Mouse (Mus musculus) hindbrain, embryonic 15.5 days (tissue): Measurements from ENCODE around the gene Crim1. TPM values are rescaled to one million over a fixed set of nuclear protein-coding genes. Genes with fewer than 3 reads are reported as not detected.
"Not testable (repeated sequence)": the region's sequence is repeated elsewhere in the genome, so short reads cannot be mapped to it uniquely, and the experiment has no call there.

ENCODE experiments used
- ATAC-seq: fragments of 200-750 bp; cut with Nextera tagmentation; 2 replicates; pipeline ENCODE4 v1.8.0; 2017; ENCODE audit warnings: low read depth, moderate number of reproducible peaks, moderate TSS enrichment; ENCODE audit not compliant: low FRiP score
- H3K27ac ChIP-seq: fragments of 300-500 bp; sonication (generic); replicated peaks from 2 replicates; pipeline ENCODE4 v1.5.1; 2015; ENCODE audit warnings: mild to moderate bottlenecking, inconsistent platforms
- H3K27me3 ChIP-seq: fragments of 300-500 bp; sonication (generic); 2 replicates; pipeline ENCODE4 v1.6.1; 2015; ENCODE audit warnings: control low read depth, inconsistent platforms
- H3K36me3 ChIP-seq: fragments of 300-500 bp; sonication (generic); 2 replicates; pipeline ENCODE4 v1.6.1; 2015; ENCODE audit warnings: control low read depth, inconsistent platforms
- H3K4me1 ChIP-seq: fragments of 300-500 bp; sonication (generic); replicated peaks from 2 replicates; pipeline ENCODE4 v1.6.1; 2015; ENCODE audit warnings: control low read depth, inconsistent platforms
- H3K4me2 ChIP-seq: fragments of 300-500 bp; sonication (generic); 2 replicates; pipeline ENCODE4 v1.6.1; 2015; ENCODE audit warnings: moderate library complexity, mild to moderate bottlenecking, inconsistent platforms
- H3K4me3 ChIP-seq: fragments of 300-500 bp; sonication (generic); 2 replicates; pipeline ENCODE4 v1.5.1; 2015; ENCODE audit warnings: mild to moderate bottlenecking, inconsistent platforms
- H3K9ac ChIP-seq: fragments of 300-500 bp; sonication (generic); 2 replicates; pipeline ENCODE4 v1.6.1; 2015; ENCODE audit warnings: inconsistent platforms
- H3K9me3 ChIP-seq: fragments of 300-500 bp; sonication (generic); 2 replicates; pipeline ENCODE4 v1.6.1; 2016; ENCODE audit warnings: control low read depth, inconsistent platforms
- WGBS: fragments of 180-500 bp; shearing (Covaris S2); methylation state at CpG from one replicate; pipeline ENCODE4 v1.1.7; 2015; 5-methylcytosine and 5-hydroxymethylcytosine counted together
- polyA plus RNA-seq: library from polyadenylated mRNA; unstranded; fragments of >200 nt; fragmentation: Nextera tagmentation; extraction: Ambion mirVana; gene quantifications from 2 replicates; pipeline ENCODE4 v1.2.1, GENCODE M21; 2015

Gene Crim1
- polyA plus RNA-seq, 1 experiment from 2014 or later, result 15.5 TPM

GRCm38 (mm10) chr17:78237954-78238353, 37.9 kb downstream of the Crim1 start:
- Histone ChIP-seq H3K4me3 (no peak overlapping the region), H3K9ac (no peak overlapping the region), H3K4me1 (peaks cover 8% of the 10 kb centered on the region), H3K27ac (no peak overlapping the region), H3K27me3 (no peaks in the 10 kb centered on the region), H3K36me3 (no peaks in the 10 kb centered on the region), H3K4me2 (no peak overlapping the region), H3K9me3 (no peaks in the 10 kb centered on the region)
- ATAC-seq, result peak; percentile 55
- 59% methylated on average over 13 of the region's 13 CpGs for WGBS

GRCm38 (mm10) chr17:78240161-78240560, 40.1 kb downstream of the Crim1 start:
- H3K9me3 ChIP-seq, result no peaks in the 10 kb centered on the region

GRCm38 (mm10) chr17:78241238-78241637, 41.2 kb downstream of the Crim1 start:
- ATAC-seq, result no peak
- Histone ChIP-seq H3K9ac (no peak overlapping the region), H3K27me3 (no peaks in the 10 kb centered on the region), H3K27ac (no peak overlapping the region), H3K9me3 (no peaks in the 10 kb centered on the region), H3K36me3 (no peaks in the 10 kb centered on the region), H3K4me3 (no peak overlapping the region), H3K4me2 (no peak overlapping the region), H3K4me1 (peaks cover 13% of the 10 kb centered on the region)
- 85% methylated on average over 7 of the region's 7 CpGs for WGBS

More at GRCm38 (mm10) chr17:78240161-78240560, 40.1 kb downstream of the Crim1 start:
- no peak for ATAC-seq
- Histone ChIP-seq H3K27ac (no peak overlapping the region), H3K36me3 (no peaks in the 10 kb centered on the region), H3K27me3 (no peaks in the 10 kb centered on the region), H3K9ac (no peak overlapping the region), H3K4me1 (0 out of 2 replicates have a peak, but pooled peaks cover 8% of the 10 kb centered on the region), H3K4me2 (no peak overlapping the region), H3K4me3 (no peak overlapping the region)
- WGBS, result 89% methylated on average over 4 of the region's 4 CpGs

GRCm38 (mm10) chr17:78244752-78245151, 44.7 kb downstream of the Crim1 start:
- no peaks in the 10 kb centered on the region for H3K36me3 ChIP-seq
- peaks cover 21% of the 10 kb centered on the region for H3K4me1 ChIP-seq
- no peak for ATAC-seq
- no peak overlapping the region for H3K9ac ChIP-seq
- H3K27me3 ChIP-seq, result no peaks in the 10 kb centered on the region
- H3K4me3 ChIP-seq, result no peak overlapping the region
- H3K9me3 ChIP-seq, result no peaks in the 10 kb centered on the region
- H3K4me2 ChIP-seq, result no peak overlapping the region
- no peak overlapping the region for H3K27ac ChIP-seq
- 85% methylated on average over 6 of the region's 6 CpGs for WGBS

- Histone ChIP-seq H3K4me2 (no peak overlapping the region), H3K27me3 (no peaks in the 10 kb centered on the region), H3K27ac (no peak overlapping the region), H3K36me3 (no peaks in the 10 kb centered on the region), H3K4me3 (no peak overlapping the region), H3K9ac (no peak overlapping the region), H3K4me1 (peaks cover 21% of the 10 kb centered on the region), H3K9me3 (no peaks in the 10 kb centered on the region)
- WGBS, result 64% methylated on average over 4 of the region's 4 CpGs
- ATAC-seq, result no peak
These were observed 45.4 kb downstream of the Crim1 start for GRCm38 (mm10) chr17:78245444-78245843.

GRCm38 (mm10) chr17:78246634-78247383, 46.8 kb downstream of the Crim1 start:
- Histone ChIP-seq H3K4me1 (peaks cover 25% of the 10 kb centered on the region), H3K36me3 (no peaks in the 10 kb centered on the region), H3K9ac (no peak overlapping the region), H3K9me3 (no peaks in the 10 kb centered on the region), H3K27ac (no peak overlapping the region), H3K4me2 (no peak overlapping the region), H3K4me3 (no peak overlapping the region), H3K27me3 (no peaks in the 10 kb centered on the region)
- WGBS, result 39% methylated on average over 11 of the region's 11 CpGs
- no peak for ATAC-seq

- Histone ChIP-seq H3K9ac (no peak overlapping the region), H3K36me3 (no peaks in the 10 kb centered on the region), H3K4me3 (no peak overlapping the region), H3K4me1 (peaks cover 25% of the 10 kb centered on the region), H3K9me3 (no peaks in the 10 kb centered on the region), H3K27me3 (no peaks in the 10 kb centered on the region), H3K4me2 (no peak overlapping the region), H3K27ac (no peak overlapping the region; the same call in 1 of the 2 replicates)
- WGBS, result 85% methylated on average over 5 of the region's 5 CpGs
- no peak for ATAC-seq
These were observed 48.1 kb downstream of the Crim1 start for GRCm38 (mm10) chr17:78248197-78248596.

GRCm38 (mm10) chr17:78248943-78249342, 48.9 kb downstream of the Crim1 start:
- no peaks in the 10 kb centered on the region for H3K36me3 ChIP-seq
- ATAC-seq, result no peak
- no peaks in the 10 kb centered on the region for H3K9me3 ChIP-seq
- peaks cover 27% of the 10 kb centered on the region for H3K4me1 ChIP-seq
- WGBS, result 74% methylated on average over 3 of the region's 3 CpGs
- no peak overlapping the region for H3K4me2 ChIP-seq
- no peak overlapping the region for H3K4me3 ChIP-seq
- no peaks in the 10 kb centered on the region for H3K27me3 ChIP-seq
- no peak overlapping the region for H3K27ac ChIP-seq
- H3K9ac ChIP-seq, result no peak overlapping the region

GRCm38 (mm10) chr17:78250149-78250938, 50.3 kb downstream of the Crim1 start:
- no peak for ATAC-seq
- 79% methylated on average over 14 of the region's 14 CpGs for WGBS
- H3K4me3 ChIP-seq, result no peak overlapping the region
- H3K9ac ChIP-seq, result no peak overlapping the region
- no peaks in the 10 kb centered on the region for H3K9me3 ChIP-seq
- H3K36me3 ChIP-seq, result no peaks in the 10 kb centered on the region
- no peak overlapping the region for H3K4me2 ChIP-seq
- H3K4me1 ChIP-seq, result peaks cover 27% of the 10 kb centered on the region
- no peak overlapping the region for H3K27ac ChIP-seq
- no peaks in the 10 kb centered on the region for H3K27me3 ChIP-seq

GRCm38 (mm10) chr17:78253587-78253986, 53.5 kb downstream of the Crim1 start:
- H3K4me1 ChIP-seq, result peaks cover 13% of the 10 kb centered on the region
- WGBS, result 87% methylated on average over 2 of the region's 2 CpGs
- ATAC-seq, result not testable (repeated sequence)

GRCm38 (mm10) chr17:78254256-78254655, 54.2 kb downstream of the Crim1 start:
- Histone ChIP-seq H3K9me3 (no peaks in the 10 kb centered on the region), H3K4me2 (peak overlapping the region; percentile 45), H3K27me3 (no peaks in the 10 kb centered on the region), H3K4me1 (peaks cover 13% of the 10 kb centered on the region), H3K36me3 (no peaks in the 10 kb centered on the region), H3K9ac (no peak overlapping the region), H3K27ac (0 out of 2 replicates have a peak overlapping the region, but pooled peaks have one; percentile 18), H3K4me3 (no peak overlapping the region)
- WGBS, result 40% methylated on average over 8 of the region's 8 CpGs
- ATAC-seq, result peak; percentile 70; the same call in 1 of the 2 replicates

More at GRCm38 (mm10) chr17:78253587-78253986, 53.5 kb downstream of the Crim1 start:
- H3K9ac ChIP-seq, H3K36me3 ChIP-seq, H3K27ac ChIP-seq, H3K9me3 ChIP-seq, H3K4me3 ChIP-seq, H3K27me3 ChIP-seq, H3K4me2 ChIP-seq: not testable (repeated sequence)

- Histone ChIP-seq H3K9me3 (no peaks in the 10 kb centered on the region), H3K4me1 (peaks cover 11% of the 10 kb centered on the region), H3K36me3 (no peaks in the 10 kb centered on the region), H3K4me2 (no peak overlapping the region), H3K9ac (no peak overlapping the region), H3K27me3 (no peaks in the 10 kb centered on the region), H3K4me3 (no peak overlapping the region), H3K27ac (no peak overlapping the region)
- 94% methylated on average over 9 of the region's 9 CpGs for WGBS
- no peak for ATAC-seq
These were observed 55.7 kb downstream of the Crim1 start for GRCm38 (mm10) chr17:78255711-78256110.
